Mouse (Mus musculus): ENCODE results near the gene Rbms3.

DNA sequence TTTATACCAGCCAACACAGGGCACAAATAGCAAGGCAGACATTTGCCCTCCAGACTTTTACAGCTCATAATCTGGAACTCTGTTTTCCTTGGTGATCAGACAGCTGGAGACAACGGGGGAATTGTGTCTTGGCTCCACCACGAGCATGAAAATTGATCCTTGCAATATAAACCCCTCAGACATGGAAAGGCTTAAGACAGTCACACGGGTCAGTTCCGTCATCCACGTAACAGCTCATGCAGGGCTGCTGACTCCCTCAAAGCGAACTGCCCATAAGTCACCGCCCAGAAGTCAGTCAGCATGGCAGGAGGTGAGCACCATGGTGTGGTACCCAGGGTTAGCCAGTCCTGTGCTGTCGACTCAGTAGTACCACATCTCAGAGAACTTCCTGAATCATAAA is 794.8 kb downstream of the Rbms3 start:
- TF ChIP-seq CTCF (IDR thresholded peaks at IDR 0.05; ENCODE audit: low read depth, low read length) (no peak), POLR2A (IDR thresholded peaks at IDR 0.05; ENCODE audit: extremely low read depth, insufficient read depth, low read length) (no peak)

Measured in liver, adult 2 months (tissue).